Mouse (Mus musculus) c-Kit-positive CD71-positive TER-119-negative erythroid progenitor cells, embryonic 14.5 days (primary cell): Measurements from ENCODE around the gene BC005624.

Source experiments
- DNase-seq: peaks from one replicate; pipeline ENCODE4 v3.0.0-alpha.2; 2013; ENCODE audit warnings: low read depth

Gene BC005624

DNA sequence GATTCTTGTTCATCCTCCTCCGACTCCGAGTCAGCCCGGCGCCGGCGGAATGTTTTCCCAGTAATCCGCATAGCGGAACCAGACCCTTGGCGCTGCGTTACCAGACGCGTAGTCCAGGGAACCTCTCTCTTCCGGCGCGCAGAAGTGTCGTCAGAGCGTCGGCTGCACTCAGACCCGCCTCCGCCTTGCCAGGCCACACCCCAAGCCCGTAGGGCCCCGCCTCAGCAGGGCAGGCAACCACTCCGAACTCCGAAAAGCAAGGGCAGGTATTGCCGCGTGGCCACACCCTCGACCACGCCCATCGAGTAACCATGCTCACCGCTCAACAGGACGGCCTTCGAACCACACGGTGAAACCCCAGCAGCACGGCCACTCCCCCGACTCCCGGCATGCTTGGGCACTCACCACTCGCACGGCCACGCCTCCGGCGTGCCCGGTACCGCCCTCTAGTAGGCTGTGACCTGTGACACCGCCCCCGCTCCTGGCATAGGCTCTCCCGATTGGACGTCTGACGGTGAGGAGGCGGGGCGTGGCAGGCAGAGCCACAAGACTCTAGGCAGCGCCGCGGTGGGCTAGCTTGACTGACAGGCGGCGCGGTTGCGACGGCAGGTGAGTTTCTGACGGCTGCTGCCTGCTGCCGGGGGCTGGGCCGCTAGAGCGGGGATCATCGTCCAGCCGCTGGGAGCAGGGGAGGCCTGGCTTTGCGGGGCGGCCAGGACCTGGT lies at the start of gene BC005624, which contains the start of gene Usp20:
Gene BC005624 (minus strand): TSS at position 412 of the 724 bp plus-strand sequence.
Gene Usp20 (plus strand): TSS at position 490 of the 724 bp plus-strand sequence.
- peak; percentile 99 for DNase-seq

DNA sequence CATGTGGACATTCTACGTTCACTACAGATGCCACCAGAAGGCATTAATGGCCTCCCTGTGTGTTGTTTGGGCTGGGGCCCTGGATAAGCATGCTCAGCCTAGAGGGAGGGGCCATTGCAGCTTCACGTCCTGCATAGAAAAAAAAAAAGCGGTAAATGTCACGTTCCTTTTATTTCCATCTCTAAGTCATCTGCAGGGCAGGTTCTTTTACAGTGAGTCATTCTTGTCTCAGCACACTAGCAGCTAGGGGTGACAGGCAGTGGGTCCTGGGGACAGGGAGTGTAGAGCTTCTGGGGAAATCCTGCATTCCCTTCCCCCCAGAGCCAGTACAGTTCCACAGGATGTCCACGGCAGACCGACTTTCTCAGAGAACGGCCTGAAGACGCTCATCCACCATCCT lies 44.6 kb upstream of the BC005624 start:
- DNase-seq = no peak

DNA sequence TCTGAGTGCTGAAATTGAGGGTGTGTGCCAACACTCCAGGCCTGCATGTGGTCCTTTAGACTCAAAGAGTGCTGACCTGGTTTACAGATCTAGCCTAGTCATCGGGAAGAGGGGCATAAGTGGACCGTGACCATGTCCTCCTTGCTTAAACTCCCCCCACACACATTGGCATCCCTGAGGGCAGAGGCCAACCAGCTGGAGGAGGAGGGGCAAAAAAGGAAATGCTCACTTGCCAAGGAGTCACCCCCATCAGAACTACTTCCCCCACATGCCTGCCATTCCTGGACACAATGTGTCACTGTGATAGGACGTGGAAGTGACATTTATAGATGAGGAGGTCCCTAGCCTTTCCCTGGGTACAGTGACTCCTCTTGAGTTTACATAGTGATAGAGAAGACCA lies 43.5 kb upstream of the BC005624 start:
- DNase-seq = no peak

- peak; percentile 52 for DNase-seq
Observed at GRCm38 (mm10) chr2:31024618-31025370, 42.8 kb upstream of the BC005624 start.

- DNase-seq = no peak
Observed at GRCm38 (mm10) chr2:31023940-31024339, 41.9 kb upstream of the BC005624 start.

DNA sequence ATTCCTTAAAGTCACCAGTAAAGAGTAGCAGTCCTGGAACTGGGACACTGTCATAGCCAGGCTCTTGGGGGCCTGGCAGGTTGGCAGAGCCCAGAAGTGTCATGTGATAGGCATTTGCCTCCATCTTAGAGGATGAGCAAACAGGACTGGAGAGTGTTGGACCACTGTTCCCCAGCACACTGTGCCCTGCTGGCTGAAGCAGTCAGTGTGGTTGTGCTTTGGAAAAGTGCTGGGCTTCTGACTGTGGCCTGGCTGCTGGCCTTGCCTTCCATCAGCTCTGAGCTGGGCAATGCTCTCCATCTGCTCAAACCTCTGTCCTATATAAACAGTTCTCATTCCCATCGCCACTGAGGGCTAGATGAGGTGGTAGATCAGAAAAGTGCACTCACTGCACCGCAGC lies 38.2 kb upstream of the BC005624 start:
- no peak for DNase-seq

DNA sequence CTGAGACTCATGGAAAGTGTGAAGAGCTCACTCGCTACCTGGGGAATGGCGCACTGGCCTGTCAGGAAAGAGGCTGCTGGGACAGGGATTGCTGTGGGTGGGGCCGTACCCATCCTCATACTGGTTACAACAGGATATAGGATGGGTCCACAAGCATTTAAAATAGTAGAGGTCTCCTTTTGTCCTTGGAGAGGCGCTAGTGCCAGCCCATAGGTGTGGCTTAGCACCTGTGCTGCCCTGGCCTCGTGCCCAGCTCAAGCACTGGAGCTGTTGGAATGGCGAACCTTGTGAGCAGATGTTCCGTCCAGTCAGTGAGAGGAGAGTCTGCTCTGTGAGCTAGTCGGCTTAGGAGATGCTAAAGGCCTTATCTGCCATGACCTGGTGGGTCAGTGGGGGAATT lies 37.0 kb upstream of the BC005624 start:
- no peak for DNase-seq

- DNase-seq = no peak
Observed at GRCm38 (mm10) chr2:31018519-31018918, 36.5 kb upstream of the BC005624 start.

DNA sequence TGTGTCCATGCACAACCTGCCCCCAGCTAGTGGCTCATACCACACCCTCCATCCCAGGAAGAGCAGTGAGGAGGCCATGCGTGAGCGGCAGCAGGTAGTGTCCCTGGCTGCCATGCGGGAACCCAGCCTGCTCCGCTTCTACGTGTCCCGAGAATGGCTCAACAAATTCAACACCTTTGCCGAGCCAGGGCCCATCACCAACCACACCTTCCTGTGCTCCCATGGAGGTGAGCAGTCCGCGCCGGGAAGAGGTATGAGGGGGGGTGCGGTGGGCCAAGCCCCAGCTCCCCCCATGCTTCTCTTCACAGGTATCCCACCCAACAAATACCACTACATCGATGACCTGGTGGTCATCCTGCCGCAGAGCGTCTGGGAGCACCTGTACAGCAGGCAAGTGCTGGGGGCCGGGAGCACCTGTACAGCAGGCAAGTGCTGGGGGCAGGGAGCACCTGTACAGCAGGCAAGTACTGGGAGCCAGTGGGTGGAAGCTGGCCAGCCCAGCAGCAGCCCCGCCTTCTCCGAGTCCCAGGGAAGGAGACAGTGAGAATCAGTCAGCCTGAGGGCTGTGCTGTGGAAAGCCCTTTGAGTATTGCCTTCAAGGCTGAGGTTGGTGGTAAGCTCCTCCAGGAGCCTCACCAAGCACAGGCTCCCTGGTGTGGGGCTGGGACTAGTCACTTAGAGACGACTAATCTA lies 35.8 kb upstream of the BC005624 start:
- DNase-seq = no peak

DNA sequence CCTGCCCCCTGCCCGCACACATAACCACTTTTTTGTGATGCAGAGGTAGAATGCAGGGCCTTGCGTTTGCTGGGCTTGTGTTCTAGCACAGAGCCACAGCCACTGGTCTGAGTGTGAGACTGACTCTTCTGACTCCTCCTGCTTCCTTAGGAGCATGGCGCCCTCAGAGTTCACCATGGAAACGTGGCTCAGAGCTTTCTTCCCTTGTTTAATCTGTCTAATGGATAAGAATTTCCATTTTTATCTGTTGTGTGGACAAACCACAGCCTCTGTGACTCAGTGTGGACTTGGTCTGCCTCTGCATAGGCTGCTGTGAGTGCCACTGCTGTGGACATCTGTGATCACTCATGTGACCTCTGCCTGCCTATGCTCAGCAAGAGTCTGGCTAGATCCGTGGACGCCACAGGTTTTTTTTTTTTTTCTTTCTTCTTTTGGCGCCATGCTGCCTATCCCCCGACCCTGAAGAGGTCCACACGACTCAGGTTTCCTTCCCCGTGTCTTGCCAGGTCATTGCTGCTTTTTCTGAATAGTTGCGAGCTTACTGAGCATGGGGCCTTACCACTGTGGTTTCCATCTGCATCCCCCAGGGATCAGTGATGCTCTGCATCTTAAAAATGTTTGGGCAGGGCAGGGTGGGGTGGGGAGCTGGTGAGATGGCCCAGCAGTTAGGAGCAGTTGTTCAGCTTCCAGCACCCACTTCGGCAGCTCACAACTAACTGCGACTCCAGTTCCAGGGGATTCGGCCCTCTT lies 31.5 kb upstream of the BC005624 start:
- DNase-seq = no peak

- DNase-seq = no peak
Observed at GRCm38 (mm10) chr2:31007208-31007607, 25.2 kb upstream of the BC005624 start.

GRCm38 (mm10) chr2:31006434-31006833 lies 24.4 kb upstream of the BC005624 start:
- DNase-seq = peak; percentile 86

- DNase-seq = no peak
Observed at GRCm38 (mm10) chr2:31005453-31005852, 23.5 kb upstream of the BC005624 start.

DNA sequence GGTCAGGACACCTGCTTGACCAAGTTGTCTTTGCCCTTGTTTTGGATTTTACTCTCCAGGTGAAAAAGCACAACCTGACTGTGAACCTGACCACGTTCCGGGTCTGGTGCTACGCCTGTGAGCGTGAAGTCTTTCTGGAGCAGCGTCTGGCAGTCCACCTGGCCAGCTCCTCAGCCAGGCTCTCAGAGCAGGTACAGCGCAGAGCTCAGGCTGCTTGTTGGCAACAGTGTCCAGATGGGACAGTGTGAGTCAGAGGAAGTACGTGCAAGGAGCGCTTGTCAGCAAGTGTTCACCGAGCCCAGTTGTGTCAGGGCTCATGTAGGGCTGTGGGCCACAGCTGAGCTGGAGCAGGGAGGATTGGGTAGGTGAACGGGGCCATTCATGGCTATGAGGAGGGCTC lies 20.9 kb upstream of the BC005624 start:
- no peak for DNase-seq

DNA sequence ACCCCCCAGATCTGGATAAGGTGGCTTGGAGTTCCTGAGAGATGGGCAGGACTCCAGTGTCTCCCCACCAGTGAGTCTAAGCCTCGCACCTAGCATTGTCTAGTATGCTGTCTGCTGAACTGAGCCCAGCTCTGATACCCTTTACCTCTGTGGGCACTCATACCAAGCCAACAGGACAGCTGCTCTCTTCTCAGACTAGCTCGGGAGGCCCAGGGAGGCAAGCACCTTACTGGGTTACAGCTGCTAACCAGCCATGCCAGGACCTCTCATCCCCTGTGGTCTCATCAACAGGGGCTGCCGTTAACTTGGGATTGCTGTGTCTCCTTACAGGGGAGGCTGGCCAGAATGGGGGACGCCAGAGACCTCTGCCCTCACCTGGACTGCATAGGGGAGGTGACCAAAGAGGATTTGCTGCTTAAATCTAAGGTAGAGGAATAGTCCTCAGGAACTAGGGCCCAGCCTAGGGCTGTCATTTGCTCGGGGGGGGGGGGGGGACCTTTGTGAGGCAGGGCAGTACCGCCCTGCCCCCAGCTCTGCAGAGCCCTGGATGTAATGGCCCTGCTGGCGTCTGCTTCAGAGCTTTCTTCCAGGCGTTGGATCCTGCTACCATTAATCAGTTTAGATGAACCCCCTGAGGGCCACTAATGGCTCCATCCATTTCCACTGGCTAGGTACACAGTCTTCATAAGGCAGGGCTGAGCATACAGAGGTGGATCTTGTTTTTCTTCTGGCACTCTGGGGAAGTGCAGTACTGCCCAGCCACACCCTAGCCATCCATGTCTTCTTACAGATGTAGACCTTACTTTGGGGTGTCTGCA lies 16.7 kb upstream of the BC005624 start:
- DNase-seq = no peak

DNA sequence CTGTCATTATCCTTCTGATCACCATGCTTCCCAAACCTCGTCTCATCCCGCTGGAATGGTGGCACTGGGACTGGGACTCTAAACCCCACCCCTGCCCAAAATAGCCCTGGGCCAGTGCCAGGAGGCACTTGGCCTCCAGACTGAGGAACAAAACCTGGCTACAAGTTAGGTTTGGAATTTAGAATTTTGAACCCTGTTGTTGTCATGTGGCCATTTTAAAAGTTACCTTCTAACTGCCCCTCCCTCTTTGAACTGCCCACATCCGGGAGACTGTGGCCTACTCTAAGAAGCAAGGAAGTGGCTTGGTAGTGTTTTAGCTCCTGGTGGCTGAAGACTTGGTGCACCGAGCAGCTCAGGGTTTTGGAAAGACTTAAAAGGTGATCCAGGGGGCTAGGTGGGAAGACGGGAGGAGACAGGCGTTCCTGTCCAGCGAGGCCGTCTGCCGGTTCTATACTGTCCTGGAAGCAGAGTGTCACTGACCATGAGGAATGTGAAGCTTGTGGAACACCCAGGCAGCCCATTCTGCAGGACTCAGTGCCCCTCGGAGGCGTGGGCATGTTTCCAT lies 13.5 kb upstream of the BC005624 start:
- no peak for DNase-seq

GRCm38 (mm10) chr2:30994853-30995252 lies 12.9 kb upstream of the BC005624 start:
- no peak for DNase-seq

DNA sequence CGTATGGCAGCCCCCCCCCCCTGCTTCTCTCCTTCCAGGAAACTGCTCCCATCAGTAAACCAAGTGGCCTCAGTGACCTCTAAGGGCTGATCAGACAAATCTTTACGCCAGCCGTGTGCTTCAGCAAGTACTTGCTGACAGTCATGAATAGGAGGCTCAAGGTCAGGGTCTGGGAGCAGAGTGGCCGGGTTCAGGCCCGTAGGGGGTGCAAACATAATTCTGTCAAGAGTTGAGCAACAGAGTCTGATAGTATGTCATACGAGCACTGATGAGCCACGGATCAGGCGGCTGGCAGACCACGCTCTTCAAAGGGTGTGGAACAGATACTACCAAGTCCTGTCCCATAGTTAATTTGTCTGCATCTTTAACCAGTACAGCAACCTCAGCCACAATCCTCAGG lies 8.2 kb upstream of the BC005624 start:
- DNase-seq = no peak

- DNase-seq = peak; percentile 61
Observed at GRCm38 (mm10) chr2:30985111-30986020, 3.4 kb upstream of the BC005624 start.

DNA sequence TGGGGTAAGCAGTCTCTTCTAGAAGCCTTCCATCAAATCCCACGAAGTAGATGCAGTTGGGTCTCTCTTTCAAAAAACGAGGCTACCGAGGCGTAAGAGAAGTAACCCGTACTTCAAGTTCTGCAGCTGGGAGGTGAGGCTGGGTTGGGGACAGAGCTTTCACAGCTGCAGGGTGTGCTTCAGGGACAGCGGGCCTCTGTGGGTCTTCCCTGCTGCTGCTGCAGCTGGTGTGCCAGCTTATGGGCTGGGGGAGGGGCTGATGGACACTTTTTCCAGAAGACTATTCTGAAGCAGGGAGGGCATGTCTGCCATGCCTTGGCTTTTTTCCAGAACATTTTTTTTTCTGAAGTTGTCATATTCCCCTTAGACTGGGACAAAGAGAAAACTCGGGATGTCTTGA lies 1.0 kb upstream of the BC005624 start:
- no peak for DNase-seq
